Mouse (Mus musculus): ENCODE measurements at regions not wholly inside any gene's neighbourhood (a gene's known extent, or its start where the extent isn't known, plus 50 kb on each side); places are given as distances from the start of the nearest gene placed in this dataset.
A peak's percentile ranks its signal among the peaks of the same experiment; 100 is the strongest.
"Not testable (repeated sequence)": the region's sequence is repeated elsewhere in the genome, so short reads cannot be mapped to it uniquely, and the experiment has no call there.

DNA sequence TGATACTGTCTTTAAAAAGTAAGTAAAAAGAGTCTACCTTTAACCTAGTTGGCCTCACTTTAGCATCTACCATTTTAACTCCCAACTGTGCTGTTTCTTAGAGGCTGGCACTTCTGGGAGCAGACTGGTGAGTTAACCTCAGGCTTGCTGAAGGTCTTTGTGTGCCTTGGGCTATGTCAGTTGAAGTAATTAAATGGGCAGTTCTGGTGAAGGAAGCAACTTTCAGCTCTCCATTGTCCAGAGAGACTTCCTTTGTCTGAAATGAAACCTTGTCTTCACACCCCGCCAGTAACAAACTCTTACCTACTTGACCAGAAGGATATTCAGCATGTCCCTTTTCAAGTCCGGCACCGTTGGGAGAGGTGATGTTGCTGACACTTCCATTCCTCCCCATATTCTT is 55.5 kb downstream of the Zfp281 start:
- H3K27me3 ChIP-seq (replicated peaks): no peaks in the 10 kb centered on the region
- TF ChIP-seq TBP (conservative IDR thresholded peaks at IDR 0.05; ENCODE audit: low read depth, low read length) (no peak), MAZ (IDR thresholded peaks at IDR 0.05; ENCODE audit: low read depth, low read length) (no peak), MYC (IDR thresholded peaks at IDR 0.05; ENCODE audit: low read depth, low read length) (no peak), UBTF (IDR thresholded peaks at IDR 0.05; ENCODE audit: low read depth, low read length) (no peak), MAX (IDR thresholded peaks at IDR 0.05; ENCODE audit: low read length) (no peak), RCOR1 (conservative IDR thresholded peaks at IDR 0.05; ENCODE audit: low read depth, low read length) (no peak), ZKSCAN1 (IDR thresholded peaks at IDR 0.05; ENCODE audit: borderline replicate concordance, low read depth, low read length) (no peak), RAD21 (IDR thresholded peaks at IDR 0.05; ENCODE audit: low read depth, low read length) (no peak), CHD1 (IDR thresholded peaks at IDR 0.05; ENCODE audit: low read depth, low read length) (no peak), CTCF (conservative IDR thresholded peaks at IDR 0.05 in 1 of 2, IDR thresholded peaks at IDR 0.05 in 1 of 2; ENCODE audit: low read depth in 2 of 2, low read length in 2 of 2) (no peak), SMC3 (IDR thresholded peaks at IDR 0.05; ENCODE audit: low read depth, low read length) (no peak), USF1 (IDR thresholded peaks at IDR 0.05; ENCODE audit: low read depth, low read length) (no peak), ZNF384 (IDR thresholded peaks at IDR 0.05; ENCODE audit: low read depth, low read length) (no peak)
- no peak overlapping the region for H3K4me2 ChIP-seq (ENCODE audit: insufficient read depth, low read depth, poor library complexity, severe bottlenecking)
- in situ Hi-C loops (cut with MboI; ENCODE audit: low pct_ligation_motif_present, low pct_unique_long_range_greater_than_20kb, low sequenced_read_pairs): no loop called here
- no peaks in the 10 kb centered on the region for H3K9me3 ChIP-seq (replicated peaks; ENCODE audit: low read length)
- DNase-seq (ENCODE audit: extremely low read depth): no peak
- H3K4me3 ChIP-seq (replicated peaks in 1 of 3; ENCODE audit: low read depth in 2 of 3, low read length in 2 of 3, poor library complexity in 1 of 3): no peak overlapping the region
- no peaks in the 10 kb centered on the region for H3K36me3 ChIP-seq (replicated peaks in 1 of 2; ENCODE audit: control insufficient read depth in 1 of 2, insufficient read depth in 1 of 2, low read length in 1 of 2)
- H3K79me2 ChIP-seq (replicated peaks; ENCODE audit: control insufficient read depth, extremely low read depth, insufficient read depth, poor library complexity, severe bottlenecking): no peaks in the 10 kb centered on the region
- no peak overlapping the region for H3K27ac ChIP-seq (ENCODE audit: insufficient read depth, low read depth)
- H3K4me1 ChIP-seq (ENCODE audit: control insufficient read depth in 1 of 2, insufficient read depth in 2 of 2): peaks cover 7 to 36% of the 10 kb centered on the region in 2 experiments; a peak in 3 of 4 replicates
- dilution Hi-C loops (cut with MboI; ENCODE audit: extremely low pct_ligation_motif_present, extremely low pct_unique_long_range_greater_than_20kb, low sequenced_read_pairs): no loop called here
- H3K9ac ChIP-seq (ENCODE audit: insufficient read depth, low read depth): no peak overlapping the region

DNA sequence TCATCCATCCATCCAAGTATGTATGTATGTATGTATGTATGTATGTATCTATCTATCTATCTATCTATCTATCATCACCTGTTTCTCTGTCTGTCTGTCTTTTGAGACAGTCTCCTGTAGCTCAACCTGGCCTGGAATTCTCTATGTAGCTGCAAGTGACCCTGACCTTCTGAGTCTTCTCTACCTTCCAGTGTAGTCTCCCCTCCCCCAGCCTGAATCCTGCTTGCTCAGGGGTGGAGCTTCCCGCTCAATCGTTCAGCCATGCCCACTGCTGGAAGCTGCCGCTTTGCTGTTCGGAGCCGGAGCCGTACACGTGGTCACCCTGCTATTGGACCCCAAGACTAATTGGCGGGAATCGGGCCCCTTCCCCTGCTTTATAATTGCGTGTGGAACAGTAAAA is 57.6 kb downstream of the Zfp281 start:
- dilution Hi-C loops (cut with MboI; ENCODE audit: extremely low pct_ligation_motif_present, extremely low pct_unique_long_range_greater_than_20kb, low sequenced_read_pairs); H3K79me2 ChIP-seq (replicated peaks; ENCODE audit: control insufficient read depth, extremely low read depth, insufficient read depth, poor library complexity, severe bottlenecking); H3K9me3 ChIP-seq (replicated peaks; ENCODE audit: low read length); H3K27ac ChIP-seq (ENCODE audit: insufficient read depth, low read depth); DNase-seq (ENCODE audit: extremely low read depth); in situ Hi-C loops (cut with MboI; ENCODE audit: low pct_ligation_motif_present, low pct_unique_long_range_greater_than_20kb, low sequenced_read_pairs); H3K27me3 ChIP-seq (replicated peaks); H3K36me3 ChIP-seq (replicated peaks in 1 of 2; ENCODE audit: control insufficient read depth in 1 of 2, insufficient read depth in 1 of 2, low read length in 1 of 2); H3K4me3 ChIP-seq (replicated peaks in 1 of 3; ENCODE audit: low read depth in 2 of 3, low read length in 2 of 3, poor library complexity in 1 of 3); H3K9ac ChIP-seq (ENCODE audit: insufficient read depth, low read depth); H3K4me2 ChIP-seq (ENCODE audit: insufficient read depth, low read depth, poor library complexity, severe bottlenecking): not testable (repeated sequence)
- H3K4me1 ChIP-seq (ENCODE audit: control insufficient read depth in 1 of 2, insufficient read depth in 2 of 2): peaks cover 8 to 43% of the 10 kb centered on the region in 2 experiments; a peak in 3 of 4 replicates

DNA sequence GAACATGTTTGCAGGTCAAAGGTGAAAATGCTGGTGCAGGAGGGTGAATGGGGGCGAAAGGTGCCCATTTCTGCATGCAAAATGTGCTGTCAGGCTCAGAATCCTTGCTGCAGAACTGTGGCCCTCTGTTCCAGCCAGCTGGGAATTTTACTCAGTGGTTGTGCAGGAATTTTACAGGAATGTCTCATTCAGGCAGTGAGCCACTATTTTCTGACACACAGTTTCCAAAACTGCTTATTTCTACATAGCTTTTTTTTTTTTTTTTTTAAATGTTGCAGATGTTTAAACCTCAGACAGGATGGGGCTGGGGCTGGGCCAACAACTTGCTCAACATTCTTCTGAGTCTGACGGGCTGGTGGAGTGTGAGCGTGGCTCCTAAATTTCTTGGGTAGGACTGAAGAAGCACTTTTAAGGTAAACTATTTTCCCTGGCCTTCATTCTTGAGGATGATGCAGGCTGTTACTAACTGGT is 58.4 kb downstream of the Zfp281 start:
- no peak overlapping the region for H3K27ac ChIP-seq (ENCODE audit: insufficient read depth, low read depth)
- peaks cover 8 to 36% of the 10 kb centered on the region in 2 experiments; a peak in 3 of 4 replicates for H3K4me1 ChIP-seq (ENCODE audit: control insufficient read depth in 1 of 2, insufficient read depth in 2 of 2)
- H3K79me2 ChIP-seq (replicated peaks; ENCODE audit: control insufficient read depth, extremely low read depth, insufficient read depth, poor library complexity, severe bottlenecking): no peaks in the 10 kb centered on the region
- H3K9ac ChIP-seq (ENCODE audit: insufficient read depth, low read depth): no peak overlapping the region
- dilution Hi-C loops (cut with MboI; ENCODE audit: extremely low pct_ligation_motif_present, extremely low pct_unique_long_range_greater_than_20kb, low sequenced_read_pairs) (no loop called here), in situ Hi-C loops (cut with MboI; ENCODE audit: low pct_ligation_motif_present, low pct_unique_long_range_greater_than_20kb, low sequenced_read_pairs) (no loop called here)
- H3K9me3 ChIP-seq (replicated peaks; ENCODE audit: low read length): no peaks in the 10 kb centered on the region
- H3K36me3 ChIP-seq (replicated peaks in 1 of 2; ENCODE audit: control insufficient read depth in 1 of 2, insufficient read depth in 1 of 2, low read length in 1 of 2): no peaks in the 10 kb centered on the region
- no peak overlapping the region for H3K4me3 ChIP-seq (replicated peaks in 1 of 3; ENCODE audit: low read depth in 2 of 3, low read length in 2 of 3, poor library complexity in 1 of 3)
- no peak for DNase-seq (ENCODE audit: extremely low read depth)
- no peaks in the 10 kb centered on the region for H3K27me3 ChIP-seq (replicated peaks)
- no peak for TF ChIP-seq MAX (IDR thresholded peaks at IDR 0.05; ENCODE audit: low read length)
- TF ChIP-seq CHD1 (IDR thresholded peaks at IDR 0.05; ENCODE audit: low read depth, low read length): no peak
- no peak for TF ChIP-seq USF2 (conservative IDR thresholded peaks at IDR 0.05; ENCODE audit: low read depth, low read length)
- TF ChIP-seq ZNF384 (IDR thresholded peaks at IDR 0.05; ENCODE audit: low read depth, low read length): peak; percentile 47
- TF ChIP-seq E2F4 (IDR thresholded peaks at IDR 0.05; ENCODE audit: insufficient replicate concordance, low read depth, low read length): no peak
- H3K4me2 ChIP-seq (ENCODE audit: insufficient read depth, low read depth, poor library complexity, severe bottlenecking): no peak overlapping the region

Data from CH12.LX (cell line).